ENCODE assay signal across 21 mouse cellular contexts in the genomic region with DNA sequence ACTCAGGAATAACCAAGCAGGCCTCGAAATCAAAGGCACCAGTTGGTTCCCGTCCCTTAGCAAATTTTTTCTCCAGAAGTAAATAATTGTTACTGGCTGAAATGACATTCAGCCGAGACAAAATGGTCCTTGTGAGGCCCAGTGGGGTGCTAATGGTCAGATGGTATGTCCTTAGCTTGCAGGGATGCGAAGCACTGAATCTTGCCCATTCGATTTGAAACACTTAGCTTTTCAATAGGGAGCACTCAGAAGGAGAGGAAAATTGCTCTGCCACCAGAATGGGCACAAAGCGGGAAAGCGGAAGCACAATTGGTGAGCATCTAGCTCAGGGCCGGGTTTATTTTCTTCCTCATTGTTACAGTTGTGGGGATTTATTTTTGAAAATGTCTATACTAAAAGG.
DNase-seq lines count a peak whose midpoint lies in the region; ATAC-seq and TF ChIP-seq lines count a peak whose summit lies in the region.
"Had no signal": no experiment of that assay in that cellular context is flagged by ENCODE, and none has a peak within 500 bp of the region (broad histone marks: within the 10 kb centered on the region; RNA-seq: fewer than 3 reads in every experiment).

No protein-coding gene starts in this region.

- H3K27ac ChIP-seq in midbrain, postnatal 0 days (ENCODE audit: low read depth, low read length), result no peak overlapping the region
- H3K27ac ChIP-seq in midbrain, embryonic 14.5 days (replicated peaks; ENCODE audit: low read depth, low read length), result no peak overlapping the region
- no peak overlapping the region; the same call in 1 of the 2 replicates for H3K27ac ChIP-seq in neural tube, embryonic 15.5 days (replicated peaks)
- H3K27ac ChIP-seq: embryonic facial prominence, embryonic 13.5 days; embryonic facial prominence, embryonic 15.5 days; forebrain, embryonic 10.5 days; forebrain, embryonic 12.5 days had no signal

- WGBS in midbrain, postnatal 0 days, result 60% methylated on average over 8 of the region's 8 CpGs
- WGBS in midbrain, embryonic 14.5 days, result 57% methylated on average over 8 of the region's 8 CpGs
- 25% methylated on average over 8 of the region's 8 CpGs for WGBS in neural tube, embryonic 15.5 days

- no peaks in the 10 kb centered on the region for H3K9me3 ChIP-seq in midbrain, postnatal 0 days (ENCODE audit: low read length)
- H3K9me3 ChIP-seq in midbrain, embryonic 14.5 days (ENCODE audit: control insufficient read depth, low read length), result no peaks in the 10 kb centered on the region
- H3K9me3 ChIP-seq in neural tube, embryonic 15.5 days (replicated peaks), result no peaks in the 10 kb centered on the region
- H3K9me3 ChIP-seq: embryonic facial prominence, embryonic 13.5 days; embryonic facial prominence, embryonic 15.5 days; forebrain, embryonic 10.5 days; forebrain, embryonic 12.5 days had no signal

- intact Hi-C loops in heart, postnatal 25 days (cut with DNase I), result no loop called here

- H3K4me3 ChIP-seq in midbrain, postnatal 0 days (ENCODE audit: low read depth, low read length), result no peak overlapping the region
- H3K4me3 ChIP-seq in midbrain, embryonic 14.5 days (replicated peaks; ENCODE audit: low read depth, low read length), result no peak overlapping the region
- no peak overlapping the region for H3K4me3 ChIP-seq in neural tube, embryonic 15.5 days (replicated peaks)
- H3K4me3 ChIP-seq: embryonic facial prominence, embryonic 13.5 days; embryonic facial prominence, embryonic 15.5 days; erythroblast, embryonic 14.5 days; forebrain, embryonic 10.5 days; forebrain, embryonic 12.5 days had no signal

- no peaks in the 10 kb centered on the region for H3K4me1 ChIP-seq in midbrain, postnatal 0 days (ENCODE audit: insufficient read depth, low read length)
- no peaks in the 10 kb centered on the region for H3K4me1 ChIP-seq in midbrain, embryonic 14.5 days (ENCODE audit: control insufficient read depth, insufficient read depth, low read length)
- peaks cover 2% of the 10 kb centered on the region; the same call in 1 of the 2 replicates for H3K4me1 ChIP-seq in neural tube, embryonic 15.5 days
- H3K4me1 ChIP-seq: embryonic facial prominence, embryonic 13.5 days; embryonic facial prominence, embryonic 15.5 days had no signal

- H3K9ac ChIP-seq in midbrain, postnatal 0 days (replicated peaks; ENCODE audit: low read length, poor library complexity, severe bottlenecking), result no peak overlapping the region
- no peak overlapping the region for H3K9ac ChIP-seq in midbrain, embryonic 14.5 days (replicated peaks; ENCODE audit: low read length)
- H3K9ac ChIP-seq in neural tube, embryonic 15.5 days (replicated peaks), result no peak overlapping the region
- H3K9ac ChIP-seq: embryonic facial prominence, embryonic 13.5 days; embryonic facial prominence, embryonic 15.5 days; forebrain, embryonic 12.5 days had no signal

- ATAC-seq in midbrain, postnatal 0 days (ENCODE audit: low FRiP score), result no peak
- no peak for ATAC-seq in midbrain, embryonic 14.5 days (ENCODE audit: low FRiP score, low TSS enrichment)
- peak; percentile 53; the same call in 1 of the 2 replicates for ATAC-seq in neural tube, embryonic 15.5 days (ENCODE audit: low FRiP score)
- ATAC-seq: forebrain, embryonic 16.5 days had no signal

- no peak for TF ChIP-seq CTCF in midbrain, postnatal 0 days (IDR thresholded peaks at IDR 0.05)
- TF ChIP-seq CTCF in brain, embryonic 14.5 days (IDR thresholded peaks at IDR 0.05; ENCODE audit: borderline replicate concordance, extremely low read depth, insufficient read depth, insufficient read length), result no peak

- H3K27me3 ChIP-seq in midbrain, postnatal 0 days (ENCODE audit: insufficient read depth, low read length), result no peaks in the 10 kb centered on the region
- H3K27me3 ChIP-seq in midbrain, embryonic 14.5 days (ENCODE audit: control insufficient read depth, insufficient read depth, low read length), result no peaks in the 10 kb centered on the region
- no peaks in the 10 kb centered on the region for H3K27me3 ChIP-seq in neural tube, embryonic 15.5 days (replicated peaks)
- H3K27me3 ChIP-seq: embryonic facial prominence, embryonic 13.5 days; embryonic facial prominence, embryonic 15.5 days; forebrain, embryonic 12.5 days had no signal

- TF ChIP-seq POLR2A in brain, embryonic 14.5 days (IDR thresholded peaks at IDR 0.05; ENCODE audit: borderline replicate concordance, extremely low read depth, insufficient read depth, insufficient read length, poor library complexity, severe bottlenecking), result no peak

- H3K36me3 ChIP-seq in midbrain, postnatal 0 days (ENCODE audit: insufficient read depth, low read length), result no peaks in the 10 kb centered on the region
- H3K36me3 ChIP-seq in midbrain, embryonic 14.5 days (ENCODE audit: control insufficient read depth, insufficient read depth, low read length), result no peaks in the 10 kb centered on the region
- H3K36me3 ChIP-seq in neural tube, embryonic 15.5 days, result no peaks in the 10 kb centered on the region
- H3K36me3 ChIP-seq: embryonic facial prominence, embryonic 13.5 days; embryonic facial prominence, embryonic 15.5 days; forebrain, embryonic 10.5 days; forebrain, embryonic 12.5 days had no signal

- no peak overlapping the region for H3K4me2 ChIP-seq in midbrain, postnatal 0 days (ENCODE audit: low read depth, low read length, poor library complexity, severe bottlenecking)
- no peak overlapping the region for H3K4me2 ChIP-seq in midbrain, embryonic 14.5 days (ENCODE audit: low read length)
- no peak overlapping the region for H3K4me2 ChIP-seq in neural tube, embryonic 15.5 days
- H3K4me2 ChIP-seq: embryonic facial prominence, embryonic 13.5 days; embryonic facial prominence, embryonic 15.5 days; forebrain, embryonic 12.5 days had no signal

- DNase-seq in heart, adult 11 months, result peak; percentile 52
- DNase-seq in heart, postnatal 25 days (ENCODE audit: low spot score), result no peak
- DNase-seq in midbrain, postnatal 0 days (ENCODE audit: low spot score), result peak; percentile 14
- no peak for DNase-seq in midbrain, embryonic 14.5 days
- DNase-seq in brain, embryonic 14.5 days (ENCODE audit: low read depth), result peak; percentile 69
- no peak for DNase-seq in embryo, embryonic 9.5 days (ENCODE audit: extremely low spot score)
- DNase-seq: adrenal gland, adult 2 months; adrenal gland, postnatal 10 days; adrenal gland, postnatal 25 days; cerebellum, adult 11-12 months; cerebellum, adult 2 months; cerebellum, adult 9-10 months; cerebellum, postnatal 10 days; cerebellum, postnatal 25 days had no signal

Comparison
In these comparisons a context has a peak if more than half of its experiments do, and no peak if none do; other contexts are left out.
1. DNase-seq: peak in heart, adult 11 months (single experiment), midbrain, postnatal 0 days (single experiment) and brain, embryonic 14.5 days (single experiment); none in heart, postnatal 25 days (single experiment), midbrain, embryonic 14.5 days (single experiment) and embryo, embryonic 9.5 days (single experiment).